Mouse (Mus musculus) mesoderm, embryonic 11.5 days (tissue): ENCODE data around the gene Apoc4.
A peak's percentile ranks its signal among the peaks of the same experiment; 100 is the strongest.
"Not testable (repeated sequence)": the region's sequence is repeated elsewhere in the genome, so short reads cannot be mapped to it uniquely, and the experiment has no call there.

Experiments
- DNase-seq: peaks from one replicate; pipeline ENCODE4 v3.0.0-alpha.2; 2012; ENCODE audit warnings: low read depth, low spot score

Apoc4 gene

GRCm38 (mm10) chr7:19699827-19700148 lies 18.5 kb upstream of the Apoc4 start:
- DNase-seq = no peak

- peak; percentile 49 for DNase-seq
These were observed 17.9 kb upstream of the Apoc4 start, which contains the start of gene Apoe for GRCm38 (mm10) chr7:19698907-19699826. Gene Apoe, minus strand, starts transcription at chr7:19699188.

- DNase-seq = peak; percentile 64
These were observed 16.9 kb upstream of the Apoc4 start for GRCm38 (mm10) chr7:19697949-19698906.

- no peak for DNase-seq
These were observed 15.1 kb upstream of the Apoc4 start for GRCm38 (mm10) chr7:19696336-19696873.

GRCm38 (mm10) chr7:19695881-19696280 lies 14.6 kb upstream of the Apoc4 start:
- no peak for DNase-seq

GRCm38 (mm10) chr7:19695213-19695594 lies 13.9 kb upstream of the Apoc4 start:
- DNase-seq = no peak

- no peak for DNase-seq
These were observed 13.3 kb upstream of the Apoc4 start for GRCm38 (mm10) chr7:19694336-19695212.

GRCm38 (mm10) chr7:19693421-19693820 lies 12.1 kb upstream of the Apoc4 start:
- DNase-seq = peak; percentile 10

- no peak for DNase-seq
These were observed 10.9 kb upstream of the Apoc4 start, which contains the start of gene Apoc1 for GRCm38 (mm10) chr7:19691873-19692865. Gene Apoc1, minus strand, starts transcription at chr7:19692660.

- no peak for DNase-seq
These were observed 10.2 kb upstream of the Apoc4 start for GRCm38 (mm10) chr7:19691434-19691833.

GRCm38 (mm10) chr7:19690845-19691244 lies 9.6 kb upstream of the Apoc4 start:
- no peak for DNase-seq

- DNase-seq = no peak
These were observed 7.3 kb upstream of the Apoc4 start for GRCm38 (mm10) chr7:19688611-19689010.

GRCm38 (mm10) chr7:19688101-19688500 lies 6.8 kb upstream of the Apoc4 start:
- no peak for DNase-seq

- not testable (repeated sequence) for DNase-seq
These were observed 5.8 kb upstream of the Apoc4 start for GRCm38 (mm10) chr7:19686927-19687583.

GRCm38 (mm10) chr7:19686521-19686920 lies 5.2 kb upstream of the Apoc4 start:
- no peak for DNase-seq

GRCm38 (mm10) chr7:19685374-19685773 lies 4.1 kb upstream of the Apoc4 start:
- no peak for DNase-seq

GRCm38 (mm10) chr7:19683771-19684201 lies 2.5 kb upstream of the Apoc4 start:
- no peak for DNase-seq

- DNase-seq = no peak
These were observed 1.7 kb upstream of the Apoc4 start for GRCm38 (mm10) chr7:19682979-19683378.

- no peak for DNase-seq
These were observed 577 bp downstream of the Apoc4 start for GRCm38 (mm10) chr7:19680702-19681101.
